Mouse (Mus musculus) left cerebral cortex, postnatal 4 days (tissue): ENCODE data around the gene Lrrc61. TPM values are rescaled to one million over a fixed set of nuclear protein-coding genes. Genes with fewer than 3 reads are reported as not detected.

ENCODE experiments used
- total RNA-seq, 2 experiments: library from RNA; stranded (reverse); gene quantifications; 2 replicates each; pipeline ENCODE4 v1.2.3; 2021

The Lrrc61 gene
- total RNA-seq, 2 experiments from 2014 or later, result 28.8 to 35.0 TPM

Other genes with a start within 250 kb of the Lrrc61 start
- gene Krba1, start 159.2 kb upstream of the Lrrc61 start, total RNA-seq, result 10 to 100 TPM; 53.5 to 62.2 TPM
- gene Zfp467, start 109.0 kb upstream of the Lrrc61 start, total RNA-seq, result 10 to 100 TPM; 27.7 to 29.6 TPM
- under 1 TPM; 0.08 TPM for gene Sspo, start 106.6 kb upstream of the Lrrc61 start, total RNA-seq
- gene Atp6v0e2, start 17.2 kb upstream of the Lrrc61 start, total RNA-seq, result 100 to 1,000 TPM; 254 to 288 TPM
- gene Rarres2, start 18.0 kb downstream of the Lrrc61 start, total RNA-seq, result 1 to 10 TPM; 6.9 to 7.0 TPM
- not detected for gene Gm45021, start 34.8 kb downstream of the Lrrc61 start, total RNA-seq
- gene Repin1, start 39.1 kb downstream of the Lrrc61 start, total RNA-seq, result 10 to 100 TPM; 27.1 to 28.6 TPM
- not detected for gene Gm44965, start 39.1 kb downstream of the Lrrc61 start, total RNA-seq
- 10 to 100 TPM in 1 of 2 experiments, 1 to 10 TPM in 1; 9.8 to 10.5 TPM for gene Zfp775, start 47.3 kb downstream of the Lrrc61 start, total RNA-seq
- gene AI854703, start 72.0 kb downstream of the Lrrc61 start, total RNA-seq, result 10 to 100 TPM; 14.1 to 15.1 TPM
- gene Gimap8, start 92.4 kb downstream of the Lrrc61 start, total RNA-seq, result 1 to 10 TPM; 1.2 to 1.6 TPM
- 1 to 10 TPM; 1.1 to 1.3 TPM for gene Gimap9, start 121.3 kb downstream of the Lrrc61 start, total RNA-seq
- gene Gimap4, start 129.8 kb downstream of the Lrrc61 start, total RNA-seq, result 1 to 10 TPM in 1 of 2 experiments, under 1 TPM in 1; 0.77 to 1.4 TPM
- 1 to 10 TPM; 6.0 to 6.3 TPM for gene Gimap6, start 153.4 kb downstream of the Lrrc61 start, total RNA-seq
- gene Gm28053, start 163.8 kb downstream of the Lrrc61 start, total RNA-seq, result not detected
- gene Gimap7, start 163.8 kb downstream of the Lrrc61 start, total RNA-seq, result not detected
- gene Gimap1, start 184.3 kb downstream of the Lrrc61 start, total RNA-seq, result 1 to 10 TPM; 2.7 to 3.5 TPM
- gene Gimap5, start 191.4 kb downstream of the Lrrc61 start, total RNA-seq, result 1 to 10 TPM; 1.4 to 1.5 TPM
- gene Gimap3, start 216.1 kb downstream of the Lrrc61 start, total RNA-seq, result not detected